Mouse (Mus musculus) forebrain, embryonic 14.5 days (tissue): Measurements from ENCODE around the gene 4930539E08Rik. TPM values are rescaled to one million over a fixed set of nuclear protein-coding genes. Genes with fewer than 3 reads are reported as not detected.

Experiments used
- ATAC-seq: fragments of 200-750 bp; cut with Nextera tagmentation; 2 replicates; pipeline ENCODE4 v1.8.0; 2017; ENCODE audit warnings: mild to moderate bottlenecking, moderate library complexity
- DNase-seq: peaks from one replicate; pipeline ENCODE4 v3.0.0-alpha.2; 2015; ENCODE audit warnings: low spot score
- H3K27ac ChIP-seq: fragments of 300-500 bp; sonication (generic); 2 replicates; pipeline ENCODE4 v1.5.1; 2014; ENCODE audit warnings: low read depth, mild to moderate bottlenecking, control low read depth, low read length, moderate library complexity
- H3K27me3 ChIP-seq: fragments of 300-500 bp; sonication (generic); replicated peaks from 2 replicates; pipeline ENCODE4 v1.6.1; 2014; ENCODE audit warnings: low read length, control low read depth, mixed read lengths; ENCODE audit not compliant: control insufficient read depth, insufficient read depth
- H3K36me3 ChIP-seq: fragments of 300-500 bp; sonication (generic); 2 replicates; pipeline ENCODE4 v1.6.1; 2014; ENCODE audit warnings: low read length, control low read depth; ENCODE audit not compliant: control insufficient read depth, insufficient read depth
- H3K4me1 ChIP-seq: fragments of 300-500 bp; sonication (generic); 2 replicates; pipeline ENCODE4 v1.6.1; 2014; ENCODE audit warnings: antibody characterized with exemption, low read length, control low read depth; ENCODE audit not compliant: control insufficient read depth, insufficient read depth
- H3K4me2 ChIP-seq: fragments of 300-500 bp; sonication (generic); 2 replicates; pipeline ENCODE4 v1.6.1; 2014; ENCODE audit warnings: mild to moderate bottlenecking, control low read depth, low read length
- H3K4me3 ChIP-seq: fragments of 300-500 bp; sonication (generic); 2 replicates; pipeline ENCODE4 v1.5.1; 2014; ENCODE audit warnings: low read depth, low read length, control low read depth
- H3K9ac ChIP-seq: fragments of 300-500 bp; sonication (generic); 2 replicates; pipeline ENCODE4 v1.6.1; 2014; ENCODE audit warnings: mild to moderate bottlenecking, low read length, control low read depth, moderate library complexity
- H3K9me3 ChIP-seq: fragments of 300-500 bp; sonication (generic); replicated peaks from 2 replicates; pipeline ENCODE4 v1.6.1; 2016; ENCODE audit warnings: low read length, control low read depth, mixed read lengths; ENCODE audit not compliant: control insufficient read depth
- WGBS: fragments of 180-500 bp; shearing (Covaris S2); extraction: QIAGEN DNeasy Blood & Tissue Kit; methylation state at CpG from one replicate; pipeline ENCODE4 v1.1.7; 2014; 5-methylcytosine and 5-hydroxymethylcytosine counted together
- polyA plus RNA-seq: library from polyadenylated mRNA; unstranded; fragments of >200 nt; fragmentation: Nextera tagmentation; extraction: Ambion mirVana; gene quantifications from 2 replicates; pipeline ENCODE4 v1.2.1, GENCODE M21; 2014

4930539E08Rik gene
- 0.50 and 0.62 TPM in 2 replicates for polyA plus RNA-seq

DNA sequence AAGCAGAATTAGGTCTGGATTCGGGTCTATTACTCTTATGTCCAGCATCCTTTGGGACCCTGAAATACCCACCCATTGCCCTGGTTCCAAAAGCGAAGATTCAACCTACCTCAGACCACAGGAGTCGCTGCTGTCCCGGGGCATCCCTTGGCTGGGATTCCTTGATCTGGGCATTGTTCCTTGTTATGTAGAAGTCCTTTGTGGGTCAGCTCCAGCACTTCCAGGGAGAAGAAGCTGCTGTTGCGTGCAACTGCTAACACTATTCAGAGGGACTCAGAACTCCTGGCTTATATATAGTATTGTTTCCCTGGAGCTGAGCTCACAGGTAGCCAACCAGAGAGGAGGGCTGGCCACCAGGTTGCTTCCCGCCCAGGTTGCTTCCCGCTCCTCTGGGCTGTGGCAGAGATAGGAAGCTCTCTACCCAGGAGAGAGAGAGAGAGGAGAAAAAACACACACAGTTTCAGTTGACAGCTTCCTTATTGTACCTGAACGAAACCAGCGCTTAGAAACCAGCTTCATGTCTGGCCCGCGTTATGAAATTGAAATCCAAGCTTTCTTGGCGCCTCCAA lies at the start of gene 4930539E08Rik:
Gene 4930539E08Rik (minus strand): TSS at position 265 of the 569 bp plus-strand sequence.
- no peaks in the 10 kb centered on the region for H3K27me3 ChIP-seq
- ATAC-seq (no peak), DNase-seq (no peak)
- no peak within 1 kb of the TSS for H3K4me2 ChIP-seq
- H3K36me3 ChIP-seq = no peaks in the 10 kb centered on the region
- no peaks in the 10 kb centered on the region for H3K9me3 ChIP-seq
- H3K4me1 ChIP-seq = no peaks in the 10 kb centered on the region
- no peak within 1 kb of the TSS for H3K4me3 ChIP-seq
- H3K9ac ChIP-seq = no peak within 1 kb of the TSS
- 67% methylated on average over 12 of the region's 12 CpGs for WGBS
- H3K27ac ChIP-seq = no peak within 1 kb of the TSS

DNA sequence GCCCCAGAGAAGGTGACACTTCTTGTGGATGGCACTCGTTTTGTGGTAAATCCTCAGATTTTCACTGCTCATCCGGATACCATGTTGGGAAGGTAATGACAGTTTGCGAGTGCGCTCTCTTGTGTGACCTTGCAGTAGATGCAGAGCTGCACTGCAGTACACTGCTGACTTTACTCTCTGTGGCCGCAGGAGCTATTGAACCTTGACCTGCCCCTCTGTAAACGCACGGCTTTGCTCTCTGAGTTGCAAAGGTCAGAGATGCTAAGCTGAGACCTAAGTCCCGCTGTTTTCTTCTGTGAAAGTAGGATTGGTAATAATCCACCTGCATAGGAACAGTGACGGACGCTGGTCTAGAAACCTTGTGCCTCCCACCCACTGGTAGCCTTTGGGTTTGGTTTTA lies 46.5 kb upstream of the 4930539E08Rik start:
- Histone ChIP-seq H3K36me3 (peaks cover 71% of the 10 kb centered on the region), H3K4me1 (no peaks in the 10 kb centered on the region), H3K27me3 (no peaks in the 10 kb centered on the region), H3K9ac (no peak overlapping the region), H3K4me2 (no peak overlapping the region), H3K9me3 (no peaks in the 10 kb centered on the region), H3K4me3 (no peak overlapping the region), H3K27ac (no peak overlapping the region)
- no peak for DNase-seq
- 94% methylated on average over 10 of the region's 10 CpGs for WGBS
- no peak for ATAC-seq

DNA sequence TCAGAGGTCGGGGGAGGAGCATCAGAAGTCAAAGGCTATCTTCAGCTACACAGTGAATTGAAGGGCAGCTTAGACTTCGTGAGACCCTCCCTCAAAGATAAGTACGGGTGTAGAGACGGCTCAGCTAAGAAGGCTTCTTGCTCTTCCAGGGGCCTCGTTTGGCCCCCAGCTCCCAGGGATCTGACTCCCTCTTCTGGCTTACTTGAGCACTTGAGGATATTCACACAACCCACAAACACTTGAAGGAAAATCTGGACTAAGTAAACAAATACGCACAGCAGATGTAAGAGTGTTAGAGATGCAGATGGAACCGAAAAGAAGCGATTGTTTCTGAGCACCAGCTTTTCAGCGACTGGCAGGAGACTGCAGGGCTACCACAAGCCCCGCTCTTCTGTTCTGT lies 45.5 kb upstream of the 4930539E08Rik start:
- Histone ChIP-seq H3K27me3 (no peaks in the 10 kb centered on the region), H3K36me3 (peaks cover 61% of the 10 kb centered on the region), H3K4me1 (no peaks in the 10 kb centered on the region), H3K4me3 (no peak overlapping the region), H3K27ac (no peak overlapping the region; the same call in 1 of the 2 replicates), H3K9ac (no peak overlapping the region), H3K9me3 (no peaks in the 10 kb centered on the region), H3K4me2 (no peak overlapping the region)
- 81% methylated on average over 10 of the region's 10 CpGs for WGBS
- ATAC-seq (no peak), DNase-seq (no peak)

DNA sequence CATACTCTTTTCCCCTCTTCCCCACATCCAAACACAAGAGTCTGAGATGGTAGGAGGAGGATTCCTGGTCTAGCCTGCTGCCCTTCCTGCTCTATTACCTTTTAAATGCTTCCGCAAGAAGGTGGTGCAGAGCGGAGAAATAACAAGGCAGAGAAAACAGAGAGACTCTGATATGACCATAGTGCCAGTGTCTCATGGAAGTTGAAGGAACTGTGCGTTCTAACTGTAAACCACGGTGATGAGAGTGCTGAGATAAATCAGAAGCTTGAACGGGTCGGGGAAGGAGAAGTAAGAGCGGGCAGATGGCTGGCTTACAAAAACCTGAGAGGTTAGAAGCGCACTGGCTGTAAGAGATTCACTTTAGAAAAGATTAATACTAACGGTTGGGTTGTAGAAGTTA lies 39.3 kb upstream of the 4930539E08Rik start:
- H3K4me1 ChIP-seq = peaks cover 17% of the 10 kb centered on the region
- 0 out of 2 replicates have a peak overlapping the region, but pooled peaks have one; percentile 94 for H3K4me2 ChIP-seq
- 0 out of 2 replicates have a peak overlapping the region, but pooled peaks have one; percentile 76 for H3K4me3 ChIP-seq
- 98% methylated on average over 9 of the region's 9 CpGs for WGBS
- H3K9ac ChIP-seq = no peak overlapping the region
- no peak overlapping the region for H3K27ac ChIP-seq
- H3K27me3 ChIP-seq = no peaks in the 10 kb centered on the region
- ATAC-seq (no peak), DNase-seq (no peak)
- no peaks in the 10 kb centered on the region for H3K9me3 ChIP-seq
- H3K36me3 ChIP-seq = peaks cover 8% of the 10 kb centered on the region; the same call in 1 of the 2 replicates

DNA sequence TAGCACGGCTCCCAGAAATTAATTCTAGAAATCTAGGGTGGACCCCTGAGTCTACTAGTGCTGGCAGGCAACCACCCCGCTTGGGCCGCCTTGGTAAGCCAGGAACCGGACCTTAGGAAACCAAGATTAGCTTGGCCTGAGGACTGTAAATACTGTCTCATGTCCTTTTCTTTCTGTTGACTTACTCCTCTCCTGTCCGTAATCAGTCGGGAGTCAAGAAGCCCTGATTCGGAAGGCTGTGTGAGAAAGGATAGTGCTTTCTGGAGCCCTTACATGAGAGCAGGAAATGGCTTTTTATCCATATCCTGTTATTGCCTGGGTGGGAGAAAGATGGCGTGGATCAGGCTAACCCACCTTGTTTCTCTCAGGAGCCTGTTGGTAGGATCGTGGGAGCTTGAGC lies 38.1 kb upstream of the 4930539E08Rik start:
- DNase-seq = no peak
- H3K27ac ChIP-seq = 0 out of 2 replicates have a peak overlapping the region, but pooled peaks have one; percentile 21
- H3K9ac ChIP-seq = peak overlapping the region; percentile 93
- WGBS = 29% methylated on average over 9 of the region's 9 CpGs
- H3K27me3 ChIP-seq = no peaks in the 10 kb centered on the region
- peaks cover 17% of the 10 kb centered on the region for H3K4me1 ChIP-seq
- peak overlapping the region; percentile 94 for H3K4me2 ChIP-seq
- H3K36me3 ChIP-seq = 0 out of 2 replicates have a peak, but pooled peaks cover 2% of the 10 kb centered on the region
- peak overlapping the region; percentile 76 for H3K4me3 ChIP-seq
- ATAC-seq = no peak
- no peaks in the 10 kb centered on the region for H3K9me3 ChIP-seq

- peak within 1 kb of the TSS; percentile 76 for H3K4me3 ChIP-seq
- H3K9me3 ChIP-seq = no peaks in the 10 kb centered on the region
- H3K4me2 ChIP-seq = peak within 1 kb of the TSS; percentile 94
- WGBS = under 1% methylated on average over 55 of the region's 80 CpGs
- peaks cover 17% of the 10 kb centered on the region for H3K4me1 ChIP-seq
- DNase-seq = peak; percentile 94
- H3K36me3 ChIP-seq = no peaks in the 10 kb centered on the region
- peak; percentile 95 for ATAC-seq
- H3K27me3 ChIP-seq = no peaks in the 10 kb centered on the region
- H3K9ac ChIP-seq = peak within 1 kb of the TSS; percentile 93
- H3K27ac ChIP-seq = peak within 1 kb of the TSS; percentile 98
These were observed 37.0 kb upstream of the 4930539E08Rik start, which contains the start of gene Kctd20 for GRCm38 (mm10) chr17:28951831-28952799. Gene Kctd20 (plus strand): TSS chr17:28951950.

- H3K4me2 ChIP-seq = no peak overlapping the region
- H3K9ac ChIP-seq = no peak overlapping the region
- no peak for DNase-seq
- H3K4me1 ChIP-seq = peaks cover 17% of the 10 kb centered on the region
- ATAC-seq = no peak
- H3K9me3 ChIP-seq = no peaks in the 10 kb centered on the region
- 73% methylated on average over 4 of the region's 4 CpGs for WGBS
- no peaks in the 10 kb centered on the region for H3K36me3 ChIP-seq
- H3K27me3 ChIP-seq = no peaks in the 10 kb centered on the region
- H3K4me3 ChIP-seq = no peak overlapping the region
- no peak overlapping the region for H3K27ac ChIP-seq
These were observed 35.6 kb upstream of the 4930539E08Rik start for GRCm38 (mm10) chr17:28950751-28951150.

- H3K9ac ChIP-seq = no peak overlapping the region
- WGBS = 81% methylated on average over 4 of the region's 4 CpGs
- no peaks in the 10 kb centered on the region for H3K36me3 ChIP-seq
- DNase-seq (no peak), ATAC-seq (no peak)
- no peak overlapping the region for H3K27ac ChIP-seq
- H3K4me2 ChIP-seq = no peak overlapping the region
- H3K9me3 ChIP-seq = no peaks in the 10 kb centered on the region
- H3K4me3 ChIP-seq = no peak overlapping the region
- peaks cover 11% of the 10 kb centered on the region for H3K4me1 ChIP-seq
- no peaks in the 10 kb centered on the region for H3K27me3 ChIP-seq
These were observed 33.5 kb upstream of the 4930539E08Rik start for GRCm38 (mm10) chr17:28948661-28949060.
